Mouse (Mus musculus) MEL (cell line): ENCODE measurements around the gene Kcnc4. TPM values are rescaled to one million over a fixed set of nuclear protein-coding genes. Genes with fewer than 3 reads are reported as not detected.
A peak's percentile ranks its signal among the peaks of the same experiment; 100 is the strongest.

Experiments
- DNase-seq: peaks from one replicate; pipeline ENCODE4 v3.0.0; 2011; ENCODE audit warnings: low read depth, low spot score
- H3K27ac ChIP-seq: 2 replicates; pipeline ENCODE4 v1.5.1; 2012; ENCODE audit warnings: low read depth, mild to moderate bottlenecking, control low read depth, low read length, moderate library complexity; ENCODE audit not compliant: control insufficient read depth
- H3K27me3 ChIP-seq, 2 experiments: fragments of 150-350 bp in 1 of 2; sonication (generic) in 1 of 2; 2 replicates each; pipeline ENCODE4 v1.6.1; 2012; ENCODE audit warnings: low read length in 2 of 2, mild to moderate bottlenecking in 2 of 2, improper control_type of control experiment in 1 of 2, moderate library complexity in 1 of 2; ENCODE audit not compliant: insufficient read depth in 2 of 2, control insufficient read depth in 1 of 2
- H3K36me3 ChIP-seq, 2 experiments: 2 replicates each; pipeline ENCODE4 v1.6.1; 2012 to 2014; ENCODE audit warnings: low read length in 2 of 2, improper control_type of control experiment in 1 of 2, inconsistent platforms in 1 of 2, mild to moderate bottlenecking in 1 of 2; ENCODE audit not compliant: insufficient read depth in 2 of 2, control insufficient read depth in 1 of 2
- H3K4me1 ChIP-seq, 2 experiments: fragments of 150-350 bp in 1 of 2; sonication (generic) in 1 of 2; 2 replicates each; pipeline ENCODE4 v1.6.1; 2012; ENCODE audit warnings: low read length in 2 of 2, improper control_type of control experiment in 1 of 2, mild to moderate bottlenecking in 1 of 2; ENCODE audit not compliant: insufficient read depth in 2 of 2, control insufficient read depth in 1 of 2
- H3K4me3 ChIP-seq, 2 experiments: fragments of 150-350 bp in 1 of 2; sonication (generic) in 1 of 2; 2 replicates each; pipeline ENCODE4 v1.5.1; 2012; ENCODE audit warnings: low read depth in 2 of 2, low read length in 2 of 2, mild to moderate bottlenecking in 2 of 2, moderate library complexity in 2 of 2, control low read depth in 1 of 2, improper control_type of control experiment in 1 of 2; ENCODE audit not compliant: control insufficient read depth in 1 of 2, insufficient read depth in 1 of 2
- H3K79me2 ChIP-seq: 2 replicates; pipeline ENCODE4 v1.6.1; 2012; ENCODE audit warnings: mild to moderate bottlenecking, low read length, moderate library complexity; ENCODE audit not compliant: control insufficient read depth, poor library complexity, insufficient read depth
- H3K9ac ChIP-seq: 2 replicates; pipeline ENCODE4 v1.6.1; 2012; ENCODE audit warnings: low read depth, mild to moderate bottlenecking, control low read depth, low read length, moderate library complexity; ENCODE audit not compliant: control insufficient read depth, poor library complexity, severe bottlenecking
- H3K9me3 ChIP-seq: fragments of 150-350 bp; sonication (generic); replicated peaks from 2 replicates; pipeline ENCODE4 v1.6.1; 2012; ENCODE audit warnings: mild to moderate bottlenecking, low read length, improper control_type of control experiment, moderate library complexity; ENCODE audit not compliant: insufficient read depth
- BHLHE40 ChIP-seq: IDR thresholded peaks from 2 replicates; pipeline ENCODE4 v1.6.1; 2012; ENCODE audit warnings: low read depth, mild to moderate bottlenecking, inconsistent platforms, low read length, improper control_type of control experiment, borderline replicate concordance
- CHD1 ChIP-seq: IDR thresholded peaks from 2 replicates; pipeline ENCODE4 v1.6.1; 2012; ENCODE audit warnings: low read depth, mild to moderate bottlenecking, inconsistent platforms, low read length, improper control_type of control experiment
- CTCF ChIP-seq, 3 experiments: IDR thresholded peaks in 2 of 3; conservative IDR thresholded peaks in 1 of 3; 2 replicates each; pipeline ENCODE4 v1.5.1; 2011 to 2012; ENCODE audit warnings: low read length in 3 of 3, low read depth in 2 of 3, mild to moderate bottlenecking in 2 of 3, improper control_type of control experiment in 1 of 3, inconsistent platforms in 1 of 3, mixed read lengths in 1 of 3, moderate library complexity in 1 of 3; ENCODE audit not compliant: control insufficient read depth in 1 of 3, insufficient read depth in 1 of 3, poor library complexity in 1 of 3, severe bottlenecking in 1 of 3
- ELF1 ChIP-seq: IDR thresholded peaks from 2 replicates; pipeline ENCODE4 v1.6.1; 2014; ENCODE audit warnings: low read depth, mild to moderate bottlenecking, inconsistent platforms, low read length, improper control_type of control experiment, moderate library complexity
- GATA1 ChIP-seq: IDR thresholded peaks from 2 replicates; pipeline ENCODE4 v1.6.1; 2011; ENCODE audit warnings: low read depth, low read length, improper control_type of control experiment
- HCFC1 ChIP-seq: IDR thresholded peaks from 2 replicates; pipeline ENCODE4 v1.6.1; 2012; ENCODE audit warnings: low read depth, mild to moderate bottlenecking, inconsistent platforms, low read length, improper control_type of control experiment, moderate library complexity
- JUND ChIP-seq: IDR thresholded peaks from 2 replicates; pipeline ENCODE4 v1.6.1; 2011; ENCODE audit warnings: low read depth, mild to moderate bottlenecking, improper control_type of control experiment, low read length
- KAT2A ChIP-seq: conservative IDR thresholded peaks from 2 replicates; pipeline ENCODE4 v1.6.1; 2012; ENCODE audit warnings: low read depth, low read length, improper control_type of control experiment, inconsistent platforms
- MAFK ChIP-seq: IDR thresholded peaks from 2 replicates; pipeline ENCODE4 v1.6.1; 2011; ENCODE audit warnings: low read depth, mild to moderate bottlenecking, low read length, improper control_type of control experiment, borderline replicate concordance
- MEF2A ChIP-seq: IDR thresholded peaks from 2 replicates; pipeline ENCODE4 v1.6.1; 2014; ENCODE audit warnings: low read depth, mild to moderate bottlenecking, inconsistent platforms, low read length, improper control_type of control experiment; ENCODE audit not compliant: poor library complexity, insufficient replicate concordance, severe bottlenecking; ENCODE audit errors: extremely low read depth
- MXI1 ChIP-seq: IDR thresholded peaks from 2 replicates; pipeline ENCODE4 v1.6.1; 2011; ENCODE audit warnings: mild to moderate bottlenecking, low read depth, low read length, improper control_type of control experiment
- MYB ChIP-seq: IDR thresholded peaks from 2 replicates; pipeline ENCODE4 v1.6.1; 2011; ENCODE audit warnings: mild to moderate bottlenecking, low read depth, low read length, improper control_type of control experiment
- NELFE ChIP-seq: IDR thresholded peaks from 2 replicates; pipeline ENCODE4 v1.6.1; 2011; ENCODE audit warnings: low read depth, low read length, improper control_type of control experiment
- POLR2A ChIP-seq, 2 experiments: IDR thresholded peaks; 2 replicates each; pipeline ENCODE4 v1.6.1; 2011 to 2012; ENCODE audit warnings: low read length in 2 of 2, mild to moderate bottlenecking in 2 of 2, control low read depth in 1 of 2, improper control_type of control experiment in 1 of 2, low read depth in 1 of 2, moderate library complexity in 1 of 2; ENCODE audit not compliant: control insufficient read depth in 1 of 2, insufficient read depth in 1 of 2, poor library complexity in 1 of 2
- POLR2AphosphoS2 ChIP-seq: IDR thresholded peaks from 2 replicates; pipeline ENCODE4 v1.6.1; 2011; ENCODE audit warnings: low read length, improper control_type of control experiment
- RAD21 ChIP-seq: IDR thresholded peaks from 2 replicates; pipeline ENCODE4 v1.6.1; 2011; ENCODE audit warnings: mild to moderate bottlenecking, low read depth, low read length, improper control_type of control experiment
- SIN3A ChIP-seq: IDR thresholded peaks from 2 replicates; pipeline ENCODE4 v1.6.1; 2012; ENCODE audit warnings: low read length, improper control_type of control experiment, inconsistent platforms
- SMC3 ChIP-seq: IDR thresholded peaks from 2 replicates; pipeline ENCODE4 v1.6.1; 2011; ENCODE audit warnings: low read depth, low read length, improper control_type of control experiment
- TAL1 ChIP-seq: IDR thresholded peaks from 2 replicates; pipeline ENCODE4 v1.6.1; 2012; ENCODE audit warnings: mild to moderate bottlenecking, inconsistent platforms, low read length, moderate library complexity, mixed read lengths
- TBP ChIP-seq: IDR thresholded peaks from 2 replicates; pipeline ENCODE4 v1.8.0; 2011; ENCODE audit warnings: low read depth, low read length, improper control_type of control experiment
- TCF12 ChIP-seq: IDR thresholded peaks from 2 replicates; pipeline ENCODE4 v1.6.1; 2014; ENCODE audit warnings: low read depth, mild to moderate bottlenecking, inconsistent platforms, low read length, improper control_type of control experiment, moderate library complexity
- UBTF ChIP-seq: IDR thresholded peaks from 2 replicates; pipeline ENCODE4 v1.6.1; 2012; ENCODE audit warnings: low read depth, mild to moderate bottlenecking, inconsistent platforms, low read length, improper control_type of control experiment, moderate library complexity, borderline replicate concordance; ENCODE audit not compliant: insufficient read depth
- USF1 ChIP-seq: IDR thresholded peaks from 2 replicates; pipeline ENCODE4 v1.6.1; 2014; ENCODE audit warnings: low read depth, mild to moderate bottlenecking, inconsistent platforms, low read length, improper control_type of control experiment, moderate library complexity
- USF2 ChIP-seq, 2 experiments: IDR thresholded peaks; 2 replicates each; pipeline ENCODE4 v1.6.1; 2011 to 2012; ENCODE audit warnings: improper control_type of control experiment in 2 of 2, low read length in 2 of 2, borderline replicate concordance in 1 of 2, inconsistent platforms in 1 of 2, low read depth in 1 of 2, mild to moderate bottlenecking in 1 of 2; ENCODE audit not compliant: insufficient read depth in 1 of 2
- ZC3H11A ChIP-seq: IDR thresholded peaks from 2 replicates; pipeline ENCODE4 v1.6.1; 2012; ENCODE audit warnings: low read depth, mild to moderate bottlenecking, inconsistent platforms, low read length, improper control_type of control experiment
- ZKSCAN1 ChIP-seq: IDR thresholded peaks from 2 replicates; pipeline ENCODE4 v1.6.1; 2012; ENCODE audit warnings: low read depth, mild to moderate bottlenecking, inconsistent platforms, low read length, improper control_type of control experiment, moderate library complexity
- ZNF384 ChIP-seq: IDR thresholded peaks from 2 replicates; pipeline ENCODE4 v1.6.1; 2012; ENCODE audit warnings: low read depth, mild to moderate bottlenecking, inconsistent platforms, low read length, improper control_type of control experiment
- polyA plus RNA-seq, 2 experiments: library from polyadenylated mRNA; stranded (reverse) in 1 of 2; unstranded in 1 of 2; fragments of >175 nt in 1 of 2; fragments of >200 nt in 1 of 2; gene quantifications; 2 replicates each; pipeline versions ENCODE4 v1.2.1 to v1.2.4; 2012; ENCODE audit warnings: low replicate concordance in 2 of 2, low read depth in 1 of 2; ENCODE audit not compliant: insufficient read length in 2 of 2, insufficient read depth in 1 of 2, missing spikeins in 1 of 2
- total RNA-seq: library from RNA; depleted of rRNA; stranded (reverse); fragments of 300-350 nt; gene quantifications from 2 replicates; pipeline ENCODE4 v1.2.3, GENCODE M21; 2012

Gene Kcnc4
- total and polyA plus RNA-seq, 3 experiments: not detected

DNA sequence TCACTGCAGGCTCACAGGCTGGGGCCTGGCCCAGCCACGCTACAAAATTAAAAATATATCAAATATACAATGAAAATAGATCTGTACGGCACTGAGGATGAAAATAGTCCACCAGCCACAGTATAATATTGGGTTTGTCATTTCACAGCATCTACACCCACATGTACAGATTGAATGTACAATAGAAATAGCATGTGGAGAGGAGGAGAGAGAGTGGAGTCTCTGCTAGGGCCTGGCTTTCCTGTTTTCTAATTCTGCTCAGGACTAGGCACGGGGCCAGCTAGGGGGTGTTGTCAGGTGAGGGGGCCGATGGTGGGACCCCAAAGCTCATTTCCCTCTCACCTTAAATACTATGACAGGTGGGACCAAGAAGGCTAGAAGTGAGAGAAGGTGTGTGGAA is 9.7 kb upstream of the Kcnc4 start (continued):
- TF ChIP-seq TAL1 (no peak), ZC3H11A (no peak), GATA1 (no peak)

- H3K4me3 ChIP-seq: no peak overlapping the region
- H3K27me3 ChIP-seq: no peaks in the 10 kb centered on the region
- no peaks in the 10 kb centered on the region for H3K4me1 ChIP-seq
- no peaks in the 10 kb centered on the region for H3K79me2 ChIP-seq
- H3K9ac ChIP-seq: no peak overlapping the region
- no peaks in the 10 kb centered on the region for H3K36me3 ChIP-seq
- DNase-seq: no peak
- H3K27ac ChIP-seq: no peak overlapping the region
- H3K9me3 ChIP-seq: no peaks in the 10 kb centered on the region
- TF ChIP-seq ZC3H11A (no peak), MEF2A (no peak), ELF1 (no peak)
Observed at GRCm38 (mm10) chr3:107468106-107468505, 8.8 kb upstream of the Kcnc4 start.

- H3K4me1 ChIP-seq: no peaks in the 10 kb centered on the region
- no peak overlapping the region for H3K27ac ChIP-seq
- H3K9me3 ChIP-seq: no peaks in the 10 kb centered on the region
- H3K4me3 ChIP-seq: no peak overlapping the region
- no peak overlapping the region for H3K9ac ChIP-seq
- no peaks in the 10 kb centered on the region for H3K79me2 ChIP-seq
- H3K27me3 ChIP-seq: no peaks in the 10 kb centered on the region
- H3K36me3 ChIP-seq: no peaks in the 10 kb centered on the region
- TF ChIP-seq TBP (no peak), MAFK (no peak), POLR2AphosphoS2 (no peak), KAT2A (no peak), MXI1 (no peak), HCFC1 (no peak), ZKSCAN1 (no peak), GATA1 (no peak), TCF12 (no peak), USF2 (IDR thresholded peaks at IDR 0.05; ENCODE audit: borderline replicate concordance in 1 of 2, insufficient read depth in 1 of 2, low read depth in 1 of 2, low read length in 2 of 2) (no peak), BHLHE40 (no peak), ZNF384 (no peak), SIN3A (no peak), UBTF (no peak), MEF2A (no peak), SMC3 (peak; percentile 97), CHD1 (no peak), POLR2A (IDR thresholded peaks at IDR 0.05; ENCODE audit: control insufficient read depth in 1 of 2, insufficient read depth in 1 of 2, low read depth in 1 of 2, low read length in 2 of 2, poor library complexity in 1 of 2) (no peak), JUND (no peak), RAD21 (peak; percentile 78), CTCF (IDR thresholded peaks at IDR 0.05 in 2 of 3, conservative IDR thresholded peaks at IDR 0.05 in 1 of 3; ENCODE audit: control insufficient read depth in 1 of 3, insufficient read depth in 1 of 3, low read depth in 2 of 3, low read length in 3 of 3, poor library complexity in 1 of 3, severe bottlenecking in 1 of 3) (peak; percentile 72 to 92 (median 89)), USF1 (no peak), NELFE (no peak), ZC3H11A (peak; percentile 51), MYB (no peak)
- DNase-seq: peak; percentile 65
Observed at GRCm38 (mm10) chr3:107466577-107466976, 7.2 kb upstream of the Kcnc4 start.
